Mouse (Mus musculus) intestine, postnatal 0 days (tissue): Measurements from ENCODE around the gene Igf1r. TPM values are rescaled to one million over a fixed set of nuclear protein-coding genes. Genes with fewer than 3 reads are reported as not detected.
A peak's percentile ranks its signal among the peaks of the same experiment; 100 is the strongest.

Experiments used
- ATAC-seq: fragments of 200-750 bp; cut with Nextera tagmentation; 2 replicates; pipeline ENCODE4 v1.8.0; 2017; ENCODE audit warnings: mild to moderate bottlenecking, moderate TSS enrichment, moderate library complexity
- H3K27ac ChIP-seq: fragments of 300-500 bp; sonication (generic); 2 replicates; pipeline ENCODE4 v1.5.1; 2014; ENCODE audit warnings: mild to moderate bottlenecking, low read depth, low read length, moderate library complexity
- H3K27me3 ChIP-seq: fragments of 300-500 bp; sonication (generic); replicated peaks from 2 replicates; pipeline ENCODE4 v1.6.1; 2014; ENCODE audit warnings: low read length, mixed read lengths; ENCODE audit not compliant: control insufficient read depth, insufficient read depth
- H3K36me3 ChIP-seq: fragments of 300-500 bp; sonication (generic); 2 replicates; pipeline ENCODE4 v1.6.1; 2014; ENCODE audit warnings: mild to moderate bottlenecking, moderate library complexity; ENCODE audit not compliant: control insufficient read depth, insufficient read depth
- H3K4me1 ChIP-seq: fragments of 300-500 bp; sonication (generic); replicated peaks from 2 replicates; pipeline ENCODE4 v1.6.1; 2014; ENCODE audit warnings: antibody characterized with exemption, low read length, mixed read lengths; ENCODE audit not compliant: control insufficient read depth, insufficient read depth
- H3K4me2 ChIP-seq: fragments of 300-500 bp; sonication (generic); replicated peaks from 2 replicates; pipeline ENCODE4 v1.6.1; 2014; ENCODE audit warnings: low read depth, mild to moderate bottlenecking, moderate library complexity
- H3K4me3 ChIP-seq: fragments of 300-500 bp; sonication (generic); 2 replicates; pipeline ENCODE4 v1.5.1; 2014; ENCODE audit warnings: low read depth, low read length
- H3K9ac ChIP-seq: fragments of 300-500 bp; sonication (generic); 2 replicates; pipeline ENCODE4 v1.6.1; 2014; ENCODE audit warnings: mild to moderate bottlenecking, low read depth, low read length
- H3K9me3 ChIP-seq: fragments of 300-500 bp; sonication (generic); 2 replicates; pipeline ENCODE4 v1.6.1; 2016; ENCODE audit warnings: mixed run types; ENCODE audit not compliant: control insufficient read depth
- CTCF ChIP-seq: sonication (generic); IDR thresholded peaks from 2 replicates; pipeline ENCODE4 v1.5.1; 2016; ENCODE audit warnings: low read depth, mild to moderate bottlenecking, control low read depth, antibody characterized with exemption, moderate library complexity
- WGBS: fragments of 180-500 bp; shearing (Covaris S2); extraction: QIAGEN DNeasy Blood & Tissue Kit; methylation state at CpG from one replicate; pipeline ENCODE4 v1.1.7; 2014; 5-methylcytosine and 5-hydroxymethylcytosine counted together
- polyA plus RNA-seq: library from polyadenylated mRNA; unstranded; fragments of >200 nt; fragmentation: Nextera tagmentation; extraction: Ambion mirVana; gene quantifications from 2 replicates; pipeline ENCODE4 v1.2.1, GENCODE M21; 2015

Igf1r gene
- polyA plus RNA-seq, 1 experiment from 2014 or later: 5.3 TPM

- H3K4me1 ChIP-seq: no peaks in the 10 kb centered on the region; the same call in 1 of the 2 replicates
- WGBS: 81% methylated on average over 3 of the region's 3 CpGs
- TF ChIP-seq CTCF: no peak
Measured at GRCm38 (mm10) chr7:68071050-68071449, 118.4 kb downstream of the Igf1r start.

GRCm38 (mm10) chr7:68071749-68072148, 119.1 kb downstream of the Igf1r start:
- 88% methylated on average over 11 of the region's 11 CpGs for WGBS
- Histone ChIP-seq H3K36me3 (no peaks in the 10 kb centered on the region), H3K4me1 (no peaks in the 10 kb centered on the region; the same call in 1 of the 2 replicates), H3K27me3 (no peaks in the 10 kb centered on the region), H3K4me3 (no peak overlapping the region), H3K27ac (no peak overlapping the region), H3K9ac (no peak overlapping the region), H3K9me3 (no peaks in the 10 kb centered on the region), H3K4me2 (no peak overlapping the region)
- TF ChIP-seq CTCF: no peak
- no peak for ATAC-seq

More at GRCm38 (mm10) chr7:68071050-68071449, 118.4 kb downstream of the Igf1r start:
- no peak overlapping the region for H3K4me2 ChIP-seq
- no peaks in the 10 kb centered on the region for H3K36me3 ChIP-seq
- H3K9ac ChIP-seq: no peak overlapping the region
- ATAC-seq: no peak
- no peaks in the 10 kb centered on the region for H3K9me3 ChIP-seq
- H3K27me3 ChIP-seq: no peaks in the 10 kb centered on the region
- no peak overlapping the region for H3K27ac ChIP-seq
- no peak overlapping the region for H3K4me3 ChIP-seq

GRCm38 (mm10) chr7:68072524-68073459, 120.2 kb downstream of the Igf1r start:
- no peak overlapping the region for H3K9ac ChIP-seq
- no peak overlapping the region for H3K27ac ChIP-seq
- H3K4me1 ChIP-seq: no peaks in the 10 kb centered on the region; the same call in 1 of the 2 replicates
- no peak for TF ChIP-seq CTCF
- H3K4me2 ChIP-seq: no peak overlapping the region; the same call in 1 of the 2 replicates
- no peaks in the 10 kb centered on the region for H3K36me3 ChIP-seq
- ATAC-seq: peak; percentile 67; the same call in 1 of the 2 replicates
- no peaks in the 10 kb centered on the region for H3K27me3 ChIP-seq
- H3K4me3 ChIP-seq: no peak overlapping the region
- H3K9me3 ChIP-seq: no peaks in the 10 kb centered on the region
- 75% methylated on average over 14 of the region's 14 CpGs for WGBS

GRCm38 (mm10) chr7:68073460-68073806, 120.8 kb downstream of the Igf1r start:
- no peaks in the 10 kb centered on the region for H3K36me3 ChIP-seq
- no peak overlapping the region; the same call in 1 of the 2 replicates for H3K4me2 ChIP-seq
- H3K4me1 ChIP-seq: no peaks in the 10 kb centered on the region; the same call in 1 of the 2 replicates
- no peak overlapping the region for H3K9ac ChIP-seq
- no peaks in the 10 kb centered on the region for H3K27me3 ChIP-seq
- no peak overlapping the region for H3K4me3 ChIP-seq
- ATAC-seq: 0 out of 2 replicates have a peak, but pooled peaks have one; percentile 41
- no peak overlapping the region for H3K27ac ChIP-seq
- 47% methylated on average over 8 of the region's 8 CpGs for WGBS
- no peaks in the 10 kb centered on the region for H3K9me3 ChIP-seq
- TF ChIP-seq CTCF: no peak

GRCm38 (mm10) chr7:68074748-68075147, 122.1 kb downstream of the Igf1r start:
- H3K27ac ChIP-seq: no peak overlapping the region

GRCm38 (mm10) chr7:68075401-68075800, 122.8 kb downstream of the Igf1r start:
- Histone ChIP-seq H3K4me2 (no peak overlapping the region), H3K4me3 (no peak overlapping the region), H3K27ac (no peak overlapping the region), H3K27me3 (no peaks in the 10 kb centered on the region), H3K4me1 (no peaks in the 10 kb centered on the region; the same call in 1 of the 2 replicates), H3K9ac (no peak overlapping the region), H3K36me3 (no peaks in the 10 kb centered on the region), H3K9me3 (no peaks in the 10 kb centered on the region)
- WGBS: 71% methylated on average over 3 of the region's 3 CpGs
- no peak for ATAC-seq
- TF ChIP-seq CTCF: no peak

More at GRCm38 (mm10) chr7:68074748-68075147, 122.1 kb downstream of the Igf1r start:
- Histone ChIP-seq H3K4me2 (no peak overlapping the region), H3K9ac (no peak overlapping the region), H3K9me3 (no peaks in the 10 kb centered on the region), H3K27me3 (no peaks in the 10 kb centered on the region), H3K4me1 (no peaks in the 10 kb centered on the region; the same call in 1 of the 2 replicates), H3K4me3 (no peak overlapping the region), H3K36me3 (no peaks in the 10 kb centered on the region)
- ATAC-seq: no peak
- TF ChIP-seq CTCF: no peak
- WGBS: 88% methylated on average over 11 of the region's 11 CpGs
